Mouse (Mus musculus): ENCODE results near the gene Spdya.
"Not testable (repeated sequence)": the region's sequence is repeated elsewhere in the genome, so short reads cannot be mapped to it uniquely, and the experiment has no call there.

Spdya gene

DNA sequence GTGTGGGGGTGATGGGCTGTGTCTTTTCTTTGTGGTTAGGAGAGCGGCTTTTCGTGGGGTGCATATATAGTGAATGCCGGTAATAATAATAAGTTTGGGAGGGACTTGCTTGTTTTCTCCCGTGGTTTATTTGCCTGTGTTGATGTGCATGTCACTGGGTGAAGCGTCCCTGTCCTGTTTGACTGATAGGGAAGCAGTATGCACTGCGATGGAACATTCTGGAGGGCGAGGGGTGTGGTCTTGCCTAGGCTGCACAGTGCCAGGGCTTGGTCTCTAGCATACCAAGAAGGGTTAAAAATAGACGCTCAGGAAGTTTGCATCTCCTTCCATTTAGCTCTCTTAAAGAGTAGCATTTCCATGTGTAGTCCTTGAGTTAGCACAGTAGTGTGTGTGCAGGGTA lies 84.9 kb downstream of the Spdya start:
- DNase-seq, result no peak

DNA sequence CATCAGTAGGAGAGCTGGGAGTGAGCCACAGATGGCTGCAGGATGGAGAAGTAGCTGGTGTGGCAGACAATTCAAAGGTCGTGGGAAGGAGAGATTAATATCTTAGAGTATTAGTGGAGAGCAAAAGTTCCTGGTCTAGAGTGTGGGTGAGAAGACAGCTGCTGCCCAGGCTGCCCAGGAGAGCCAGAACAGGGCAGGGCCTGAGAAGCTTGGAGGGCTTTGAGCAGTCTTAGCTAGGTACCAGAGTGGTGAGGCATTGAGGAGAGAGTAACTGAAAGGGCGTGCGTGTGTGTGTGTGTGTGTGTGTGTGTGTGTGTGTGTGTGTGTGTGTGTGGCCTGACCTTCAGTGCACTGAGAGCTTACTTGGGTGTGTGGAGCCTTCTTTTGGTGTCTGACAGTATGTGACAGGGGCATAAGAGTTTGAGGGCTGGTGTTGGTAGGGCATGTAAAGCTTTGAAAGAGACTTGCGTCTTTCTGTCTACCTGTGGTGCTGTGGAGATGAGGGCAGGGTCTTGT lies 85.9 kb downstream of the Spdya start:
- DNase-seq, result no peak

DNA sequence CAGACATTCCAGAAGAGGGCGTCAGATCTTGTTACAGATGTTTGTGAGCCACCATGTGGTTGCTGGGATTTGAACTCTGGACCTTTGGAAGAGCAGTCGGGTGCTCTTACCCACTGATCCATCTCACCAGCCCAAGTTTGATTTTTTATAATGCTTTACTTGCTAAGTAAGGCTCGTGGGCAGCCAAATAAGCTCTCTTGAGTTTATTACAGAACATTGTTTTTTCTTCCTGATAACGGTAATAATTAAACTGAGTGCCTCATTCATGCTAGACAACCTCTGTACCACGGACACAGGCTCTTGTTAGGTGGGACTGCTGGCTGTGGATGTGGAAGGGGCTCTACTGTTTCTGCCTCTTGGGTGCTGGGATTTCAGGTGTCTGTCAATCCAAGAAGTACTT lies 87.2 kb downstream of the Spdya start:
- not testable (repeated sequence) for DNase-seq
